Mouse (Mus musculus): Measurements from ENCODE around the gene Atg4d. TPM values are rescaled to one million over a fixed set of nuclear protein-coding genes. Genes with fewer than 3 reads are reported as not detected.
A peak's percentile ranks its signal among the peaks of the same experiment; 100 is the strongest.
"Not testable (repeated sequence)": the region's sequence is repeated elsewhere in the genome, so short reads cannot be mapped to it uniquely, and the experiment has no call there.

The Atg4d gene
- 10 to 100 TPM; 37.3 to 45.0 (median 38.1) TPM for total RNA-seq (2022)

DNA sequence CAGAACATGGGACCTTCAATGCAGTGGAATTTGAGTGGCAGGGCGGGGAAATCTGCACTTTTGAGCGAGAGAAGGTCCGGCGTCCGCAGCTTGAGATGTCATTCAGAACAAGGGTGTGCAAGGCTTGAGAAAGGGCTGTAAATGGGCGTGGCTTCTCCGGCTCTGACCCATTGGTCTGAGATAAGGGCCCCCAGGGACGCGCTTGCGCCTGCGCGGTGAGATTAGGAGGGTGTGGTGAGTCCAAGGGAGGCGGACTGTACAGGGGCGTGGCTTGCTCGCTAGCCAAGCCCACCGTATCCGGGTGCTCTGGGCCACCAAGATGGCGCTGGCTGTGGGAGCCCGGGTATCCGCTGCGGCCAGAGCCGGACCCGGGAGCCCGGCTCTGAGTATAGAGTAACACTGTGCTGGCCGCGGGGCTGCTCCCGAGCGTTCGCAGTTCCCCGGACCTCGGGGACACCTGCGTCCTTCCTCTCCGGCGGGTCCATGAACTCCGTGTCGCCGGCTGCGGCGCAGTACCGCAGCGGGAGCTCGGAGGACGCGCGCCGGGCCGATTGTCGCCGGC is at the start of gene Atg4d:
Gene Atg4d (plus strand): TSS at position 294 of the 562 bp plus-strand sequence.
- DNase-seq (ENCODE audit: low spot score in 2 of 2), result peak; percentile 96 to 97

DNA sequence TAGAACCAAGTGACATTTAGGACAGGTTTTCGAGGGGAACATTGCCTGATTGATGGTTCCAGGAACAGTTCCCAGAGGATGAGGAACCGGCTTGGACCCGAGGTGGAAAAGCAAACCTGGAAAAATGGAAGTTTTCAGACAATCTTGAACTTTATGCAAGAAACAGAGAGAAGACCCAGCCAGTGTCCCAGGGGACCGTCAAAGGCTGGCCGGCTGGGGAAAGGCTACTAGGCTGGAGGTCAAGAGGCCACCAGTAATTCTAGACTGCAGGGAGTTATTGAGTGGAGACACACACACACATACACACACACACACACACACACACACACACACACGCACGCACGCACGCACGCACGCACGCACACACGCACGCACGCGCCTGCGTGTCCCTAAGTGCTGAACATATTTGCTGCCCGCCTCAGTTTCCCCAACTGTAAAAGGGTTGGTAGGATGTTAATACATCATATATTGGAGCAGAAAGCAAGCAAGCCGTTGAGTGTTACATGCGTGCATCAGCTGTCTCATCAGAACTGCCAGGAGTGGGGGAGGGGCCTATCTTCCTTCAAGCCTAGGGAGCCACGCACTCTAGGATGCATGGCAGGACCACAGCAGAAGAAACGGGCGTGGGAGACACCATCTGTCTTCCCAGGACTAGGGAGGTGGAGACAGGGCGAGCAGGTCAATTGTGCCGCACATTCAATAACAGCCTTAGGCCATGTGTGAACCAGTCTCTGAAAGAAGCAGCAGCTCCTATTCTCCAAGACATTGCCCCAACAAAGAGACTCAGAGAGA is 48.8 kb upstream of the Atg4d start:
- peak in 1 of 2 experiments; percentile 60 for DNase-seq (ENCODE audit: low spot score in 2 of 2)

DNA sequence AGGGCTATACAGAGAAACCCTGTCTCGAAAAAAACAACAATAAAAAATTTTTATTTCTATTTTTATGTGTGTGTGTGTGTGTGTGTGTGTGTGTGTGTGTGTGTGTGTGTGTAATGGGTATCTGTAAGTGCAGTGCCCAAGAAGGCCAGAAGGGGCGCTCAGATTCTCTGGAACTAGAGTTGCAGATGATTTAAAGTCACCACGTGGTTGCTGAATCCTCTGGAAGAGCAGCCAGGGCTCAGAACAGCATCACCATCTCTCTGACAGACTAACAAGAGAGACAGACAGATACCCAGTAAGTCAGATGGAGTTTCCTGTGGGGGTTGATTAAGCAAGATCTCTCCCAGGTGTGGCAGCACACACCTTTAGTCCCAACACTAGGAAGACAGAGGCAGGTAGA is 45.3 kb upstream of the Atg4d start:
- no peak for DNase-seq (ENCODE audit: low spot score in 2 of 2)

GRCm38 (mm10) chr9:21220490-21221382 is 44.4 kb upstream of the Atg4d start:
- DNase-seq (ENCODE audit: low spot score in 2 of 2), result peak; percentile 91 to 95

- no peak for DNase-seq (ENCODE audit: low spot score in 2 of 2)
Measured at GRCm38 (mm10) chr9:21221383-21221929, 43.6 kb upstream of the Atg4d start.

GRCm38 (mm10) chr9:21223490-21223889 is 41.6 kb upstream of the Atg4d start:
- not testable (repeated sequence) for DNase-seq (ENCODE audit: low spot score in 2 of 2)

DNA sequence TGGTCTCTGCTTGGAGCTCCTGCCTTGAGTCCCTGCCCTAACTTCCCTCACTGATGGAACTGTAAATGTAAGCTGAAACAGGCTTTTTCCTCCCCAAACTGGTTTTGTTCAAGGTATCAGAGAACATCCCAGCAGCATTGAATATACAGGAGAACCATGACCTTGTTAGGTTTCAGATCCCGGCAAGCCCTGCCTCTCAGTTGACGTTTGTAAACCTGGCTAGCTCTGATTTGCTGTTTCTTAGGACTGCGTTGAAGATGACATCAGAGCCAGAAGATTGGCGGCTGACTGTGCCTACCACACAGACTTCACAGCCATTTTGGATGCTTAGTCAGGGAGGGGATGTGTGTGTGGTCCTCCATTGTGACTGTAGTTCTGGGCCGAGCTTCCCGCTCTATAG is 41.2 kb upstream of the Atg4d start:
- no peak for DNase-seq (ENCODE audit: low spot score in 2 of 2)

- DNase-seq (ENCODE audit: low spot score in 2 of 2), result no peak
Measured at GRCm38 (mm10) chr9:21224576-21225414, 40.3 kb upstream of the Atg4d start.

- DNase-seq (ENCODE audit: low spot score in 2 of 2), result no peak
Measured at GRCm38 (mm10) chr9:21225415-21225758, 39.7 kb upstream of the Atg4d start.

DNA sequence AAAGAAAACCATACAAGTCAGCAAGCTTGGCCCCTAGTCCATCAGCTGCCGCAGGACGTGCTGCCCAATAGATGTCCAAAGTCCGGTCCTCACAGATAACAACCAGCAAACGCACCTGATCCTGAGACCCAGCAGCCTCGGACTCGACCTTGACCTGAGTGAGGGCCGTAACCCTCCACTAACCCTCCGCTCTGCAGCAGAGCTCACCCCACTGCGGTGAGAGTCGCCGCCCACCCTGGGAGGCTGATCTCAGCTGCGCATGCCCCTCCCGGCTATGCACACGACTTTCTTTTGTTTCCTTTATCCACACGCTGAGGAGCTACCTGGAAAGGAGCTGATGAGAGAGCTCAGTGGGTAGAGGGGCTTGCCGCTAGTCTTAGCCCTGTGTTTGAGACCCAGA is 37.8 kb upstream of the Atg4d start:
- no peak for DNase-seq (ENCODE audit: low spot score in 2 of 2)

GRCm38 (mm10) chr9:21231551-21231950 is 33.5 kb upstream of the Atg4d start:
- DNase-seq (ENCODE audit: low spot score in 2 of 2), result no peak

GRCm38 (mm10) chr9:21232867-21233266 is 32.2 kb upstream of the Atg4d start:
- DNase-seq (ENCODE audit: low spot score in 2 of 2), result no peak

- no peak for DNase-seq (ENCODE audit: low spot score in 2 of 2)
Measured at GRCm38 (mm10) chr9:21233366-21233765, 31.7 kb upstream of the Atg4d start.

- no peak for DNase-seq (ENCODE audit: low spot score in 2 of 2)
Measured at GRCm38 (mm10) chr9:21233805-21234204, 31.3 kb upstream of the Atg4d start.

GRCm38 (mm10) chr9:21235341-21235740 is 29.8 kb upstream of the Atg4d start:
- no peak for DNase-seq (ENCODE audit: low spot score in 2 of 2)

DNA sequence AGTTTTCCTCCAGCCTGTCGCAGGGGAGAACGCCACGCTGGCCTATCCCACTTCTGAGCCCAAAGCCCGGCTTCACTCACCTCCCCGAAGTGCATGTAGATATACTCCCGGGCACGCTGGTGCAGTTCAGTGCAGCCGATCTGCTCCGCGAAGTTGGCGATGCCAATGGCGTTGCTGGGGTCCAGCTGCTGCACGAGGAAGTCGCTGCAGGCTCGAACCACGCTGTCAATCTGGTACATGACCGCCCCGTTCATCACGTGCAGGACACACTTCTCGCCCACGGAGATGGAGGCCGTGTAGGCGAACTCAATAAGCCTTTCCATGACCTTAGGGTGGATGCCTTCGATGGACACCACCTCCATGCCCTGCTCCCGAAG is 28.1 kb upstream of the Atg4d start:
- no peak for DNase-seq (ENCODE audit: low spot score in 2 of 2)

GRCm38 (mm10) chr9:21237368-21238003 is 27.6 kb upstream of the Atg4d start:
- DNase-seq (ENCODE audit: low spot score in 2 of 2), result peak in 1 of 2 experiments; percentile 34

DNA sequence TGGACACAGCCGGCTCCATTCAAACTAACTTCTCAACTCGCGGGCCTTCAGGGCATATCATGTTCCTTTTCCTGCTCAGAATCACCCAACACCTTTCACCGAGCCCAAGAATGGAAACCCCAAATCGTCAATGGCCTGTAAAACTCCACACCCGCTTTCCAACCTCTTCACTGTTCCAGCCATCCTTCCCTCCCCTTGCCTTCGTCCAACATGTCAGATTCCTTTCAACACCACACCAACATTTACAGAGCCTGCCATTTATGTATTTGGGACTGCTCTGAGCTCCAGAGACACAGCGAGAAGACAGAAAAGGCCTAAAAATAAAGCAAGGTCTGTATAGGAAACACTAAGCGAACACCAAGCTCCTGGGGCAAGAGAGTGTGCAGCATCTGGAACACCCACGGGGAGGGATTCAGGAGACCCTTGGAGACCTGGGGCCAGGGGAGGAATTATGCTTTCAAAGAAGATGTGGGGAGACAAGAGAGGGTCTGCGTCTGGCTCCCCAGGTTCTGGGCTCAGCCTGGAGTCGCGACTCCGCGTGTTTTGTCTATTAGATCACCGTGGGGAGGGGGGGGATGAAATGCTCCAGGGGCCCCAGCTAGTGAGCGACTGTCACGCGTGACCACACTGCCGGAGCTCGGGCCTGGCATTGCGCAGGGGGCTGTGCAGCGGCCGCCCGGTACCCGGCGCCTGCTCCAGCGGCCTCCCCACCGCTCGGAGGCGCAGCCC is 26.9 kb upstream of the Atg4d start:
- DNase-seq (ENCODE audit: low spot score in 2 of 2), result no peak

DNA sequence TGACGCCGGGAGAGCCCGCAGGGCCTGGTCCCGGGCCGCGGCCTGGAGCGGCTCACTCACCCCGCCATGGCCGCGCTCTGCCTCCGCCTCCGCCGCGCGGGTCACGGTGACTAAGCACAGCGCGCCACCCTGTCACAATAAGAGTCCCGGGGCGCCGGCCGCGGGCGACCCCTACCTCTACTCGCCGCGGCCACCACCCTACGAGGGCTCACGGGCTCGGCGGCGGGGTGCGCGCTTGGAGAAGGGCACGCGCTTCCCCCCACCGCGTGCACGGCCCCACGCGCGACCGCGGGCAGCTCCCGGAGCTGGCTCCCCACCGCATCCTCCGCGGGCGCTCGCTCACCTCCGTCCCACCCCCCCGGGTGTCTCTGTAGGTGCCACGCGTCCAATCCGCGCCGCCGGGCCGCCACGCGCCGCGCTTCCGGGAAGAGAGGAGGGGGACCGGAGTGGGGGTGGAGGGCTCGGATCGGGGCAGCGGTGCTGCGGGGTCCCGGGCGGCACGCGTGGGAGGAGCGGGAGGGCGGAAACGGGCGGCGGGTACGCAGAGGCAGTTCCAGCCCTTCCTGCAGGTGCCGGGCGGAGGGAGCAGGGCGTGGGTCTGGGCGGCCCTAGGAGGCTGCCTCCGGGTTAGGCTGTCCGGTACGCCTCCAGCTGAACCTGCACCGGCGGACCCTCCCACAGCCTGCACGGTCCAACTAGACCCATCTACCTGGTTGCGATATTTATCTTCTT is 26.2 kb upstream of the Atg4d start, which contains the start of gene Keap1:
Gene Keap1 (minus strand): TSS at position 629 of the 732 bp plus-strand sequence.
- peak in 1 of 2 experiments; percentile 64 for DNase-seq (ENCODE audit: low spot score in 2 of 2)

Data from layer of hippocampus, adult 8-10 months (tissue).